Comparison of ENCODE assay signal across 8 mouse cellular contexts in the genomic region with DNA sequence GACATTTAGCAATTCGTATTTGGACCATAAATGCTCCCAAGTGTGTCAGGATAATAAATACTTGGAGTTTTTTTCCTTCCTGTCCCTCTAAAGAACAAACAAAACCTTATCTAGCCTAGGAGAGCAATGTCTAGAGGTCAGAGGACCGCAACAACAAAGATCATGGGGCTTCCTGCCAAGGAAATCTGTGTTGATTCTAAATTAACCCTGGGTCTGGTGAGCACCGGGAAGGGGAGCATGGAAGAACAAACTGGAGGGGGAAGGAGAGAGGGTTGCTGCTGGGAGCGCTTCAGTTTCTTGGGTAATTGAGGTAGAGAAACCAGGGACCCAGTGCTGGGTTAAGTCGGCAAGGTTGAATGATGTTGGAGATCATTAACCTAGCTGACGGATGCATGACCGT. TPM values are rescaled to one million over a fixed set of nuclear protein-coding genes. Genes with fewer than 3 reads are reported as not detected.
DNase-seq lines count a peak whose midpoint lies in the region; ATAC-seq lines count a peak whose summit lies in the region.

No protein-coding gene starts in this region.

- H3K9ac ChIP-seq in forebrain, embryonic 13.5 days, result peak overlapping the region; percentile 72; the same call in 1 of the 2 replicates

- no peaks in the 10 kb centered on the region for H3K9me3 ChIP-seq in forebrain, embryonic 13.5 days (replicated peaks)

- peaks cover 28% of the 10 kb centered on the region for H3K4me1 ChIP-seq in forebrain, embryonic 13.5 days

- H3K36me3 ChIP-seq in forebrain, embryonic 13.5 days (ENCODE audit: poor library complexity, severe bottlenecking), result no peaks in the 10 kb centered on the region

- 16% methylated on average over 7 of the region's 7 CpGs for WGBS in forebrain, embryonic 13.5 days

- H3K4me3 ChIP-seq in forebrain, embryonic 13.5 days, result peak overlapping the region; percentile 58

- H3K27me3 ChIP-seq in forebrain, embryonic 13.5 days, result peaks cover 28% of the 10 kb centered on the region; the same call in 1 of the 2 replicates

- H3K27ac ChIP-seq in forebrain, embryonic 13.5 days, result no peak overlapping the region

- peak; percentile 25 for DNase-seq in embryo, embryonic 10.5 days (ENCODE audit: low spot score)
- DNase-seq in embryo, embryonic 11 days, result no peak
- peak; percentile 87 for DNase-seq in kidney, adult 9 months
- DNase-seq in lung, postnatal 10 days, result peak; percentile 34
- DNase-seq in frontal cortex, adult 2 months (ENCODE audit: extremely low spot score in 1 of 2, low spot score in 1 of 2), result no peak
- no peak for DNase-seq in frontal cortex, postnatal 36 days (ENCODE audit: low spot score in 2 of 2)

- no peak for ATAC-seq in forebrain, embryonic 13.5 days
- no peak for ATAC-seq in granulocyte monocyte progenitor cell, adult 5-6 weeks (replicated peaks; ENCODE audit: poor library complexity, severe bottlenecking)

- H3K4me2 ChIP-seq in forebrain, embryonic 13.5 days, result peak overlapping the region; percentile 98

RNA-seq across cellular contexts. Expression of gene Depdc7, which starts 0.5 kb away (rescaled TPM):
- 5.1 TPM in 2 replicates for polyA plus RNA-seq in forebrain, embryonic 13.5 days (2015; fragmentation: Nextera tagmentation; extraction: Ambion mirVana)
- polyA plus RNA-seq in frontal cortex, adult 2 months (2012; rRNA removed), result 1.5 and 1.8 TPM in 2 replicates
- 2.4 and 2.9 TPM in 2 replicates for total RNA-seq in granulocyte monocyte progenitor cell, adult 5-6 weeks (2014; fragmentation: Nextera tagmentation)
- total RNA-seq in granulocyte monocyte progenitor cell, adult 5-6 weeks (2017), result 4.7 and 11.6 TPM in 2 replicates

RNA-seq across cellular contexts. Expression of gene Pin1rt1, which starts 27.0 kb away (rescaled TPM):
- not detected in 2 replicates for polyA plus RNA-seq in forebrain, embryonic 13.5 days (2015; fragmentation: Nextera tagmentation; extraction: Ambion mirVana)
- not detected in 2 replicates for polyA plus RNA-seq in frontal cortex, adult 2 months (2012; rRNA removed)
- not detected in 2 replicates for total RNA-seq in granulocyte monocyte progenitor cell, adult 5-6 weeks (2014; fragmentation: Nextera tagmentation)
- not detected in 2 replicates for total RNA-seq in granulocyte monocyte progenitor cell, adult 5-6 weeks (2017)

RNA-seq across cellular contexts. Expression of gene Tcp11l1, which starts 31.2 kb away (rescaled TPM):
- 66.0 and 66.1 TPM in 2 replicates for polyA plus RNA-seq in forebrain, embryonic 13.5 days (2015; fragmentation: Nextera tagmentation; extraction: Ambion mirVana)
- 14.6 and 17.5 TPM in 2 replicates for polyA plus RNA-seq in frontal cortex, adult 2 months (2012; rRNA removed)
- 18.3 and 21.3 TPM in 2 replicates for total RNA-seq in granulocyte monocyte progenitor cell, adult 5-6 weeks (2014; fragmentation: Nextera tagmentation)
- 7.9 and 10.5 TPM in 2 replicates for total RNA-seq in granulocyte monocyte progenitor cell, adult 5-6 weeks (2017)

Comparison
In these comparisons a context has a peak if more than half of its experiments do, and no peak if none do; other contexts are left out.
1. DNase-seq: peak in embryo, embryonic 10.5 days (single experiment), kidney, adult 9 months (single experiment) and lung, postnatal 10 days (single experiment); none in embryo, embryonic 11 days (single experiment), frontal cortex, adult 2 months (0 of 2) and frontal cortex, postnatal 36 days (0 of 2).